Comparison of ENCODE assay signal across 7 mouse cellular contexts in genomic region chr14:8665636-8666411, GRCm38 (mm10). TPM values are rescaled to one million over a fixed set of nuclear protein-coding genes. Genes with fewer than 3 reads are reported as not detected.
DNase-seq lines count a peak whose midpoint lies in the region; ATAC-seq lines count a peak whose summit lies in the region.

Gene 4930452B06Rik (minus strand): TSS chr14:8666240.

- H3K9me3 ChIP-seq in embryonic facial prominence, embryonic 11.5 days (replicated peaks; ENCODE audit: control insufficient read depth, low read length) = no peaks in the 10 kb centered on the region
- H3K9me3 ChIP-seq in limb, embryonic 11.5 days (ENCODE audit: control insufficient read depth, low read length) = no peaks in the 10 kb centered on the region
- no peaks in the 10 kb centered on the region for H3K9me3 ChIP-seq in midbrain, embryonic 15.5 days
- no peaks in the 10 kb centered on the region for H3K9me3 ChIP-seq in stomach, embryonic 14.5 days (ENCODE audit: control insufficient read depth, low read depth, low read length)

- H3K27ac ChIP-seq in embryonic facial prominence, embryonic 11.5 days (replicated peaks; ENCODE audit: low read depth, low read length) = no peak within 1 kb of the TSS
- H3K27ac ChIP-seq in limb, embryonic 11.5 days (replicated peaks; ENCODE audit: low read depth, low read length) = 0 out of 2 replicates have a peak within 1 kb of the TSS, but pooled peaks have one; percentile 47
- H3K27ac ChIP-seq in midbrain, embryonic 15.5 days = peak within 1 kb of the TSS; percentile 69
- H3K27ac ChIP-seq in stomach, embryonic 14.5 days (ENCODE audit: low read length) = no peak within 1 kb of the TSS; the same call in 1 of the 2 replicates

- H3K9ac ChIP-seq in embryonic facial prominence, embryonic 11.5 days (replicated peaks; ENCODE audit: low read length) = peak within 1 kb of the TSS; percentile 85
- H3K9ac ChIP-seq in limb, embryonic 11.5 days (ENCODE audit: low read length) = peak within 1 kb of the TSS; percentile 89
- H3K9ac ChIP-seq in midbrain, embryonic 15.5 days = peak within 1 kb of the TSS; percentile 57
- peak within 1 kb of the TSS; percentile 64 for H3K9ac ChIP-seq in stomach, embryonic 14.5 days (replicated peaks; ENCODE audit: low read depth, low read length)

- H3K4me2 ChIP-seq in embryonic facial prominence, embryonic 11.5 days (ENCODE audit: low read depth, low read length) = peak within 1 kb of the TSS; percentile 67
- H3K4me2 ChIP-seq in limb, embryonic 11.5 days (ENCODE audit: low read depth, severe bottlenecking) = peak within 1 kb of the TSS; percentile 72
- peak within 1 kb of the TSS; percentile 73 for H3K4me2 ChIP-seq in midbrain, embryonic 15.5 days
- H3K4me2 ChIP-seq in stomach, embryonic 14.5 days (replicated peaks; ENCODE audit: low read depth, low read length) = peak within 1 kb of the TSS; percentile 59

- no peaks in the 10 kb centered on the region for H3K4me1 ChIP-seq in embryonic facial prominence, embryonic 11.5 days (ENCODE audit: control insufficient read depth, insufficient read depth, low read length)
- no peaks in the 10 kb centered on the region for H3K4me1 ChIP-seq in limb, embryonic 11.5 days (ENCODE audit: control insufficient read depth, insufficient read depth, low read length)
- peaks cover 6% of the 10 kb centered on the region; the same call in 1 of the 2 replicates for H3K4me1 ChIP-seq in midbrain, embryonic 15.5 days
- H3K4me1 ChIP-seq in stomach, embryonic 14.5 days (ENCODE audit: control insufficient read depth, insufficient read depth, low read length) = no peaks in the 10 kb centered on the region

- H3K27me3 ChIP-seq in embryonic facial prominence, embryonic 11.5 days (ENCODE audit: control insufficient read depth, insufficient read depth, low read length) = no peaks in the 10 kb centered on the region
- no peaks in the 10 kb centered on the region for H3K27me3 ChIP-seq in limb, embryonic 11.5 days (ENCODE audit: control insufficient read depth, insufficient read depth, low read length)
- H3K27me3 ChIP-seq in midbrain, embryonic 15.5 days (replicated peaks) = no peaks in the 10 kb centered on the region
- H3K27me3 ChIP-seq in stomach, embryonic 14.5 days (ENCODE audit: control insufficient read depth, insufficient read depth, low read length) = no peaks in the 10 kb centered on the region

- DNase-seq in adrenal gland, postnatal 36 days = peak; percentile 78 to 85
- peak; percentile 90 for DNase-seq in embryonic facial prominence, embryonic 11.5 days (ENCODE audit: low spot score)
- DNase-seq in heart, adult 9 months (ENCODE audit: low spot score in 2 of 2) = peak; percentile 35 to 45
- peak; percentile 41 to 71 for DNase-seq in kidney, adult 8-10 months
- DNase-seq in limb, embryonic 11.5 days (ENCODE audit: low spot score) = peak; percentile 89

- WGBS in embryonic facial prominence, embryonic 11.5 days = under 1% methylated on average over 45 of the region's 45 CpGs
- under 1% methylated on average over 45 of the region's 45 CpGs for WGBS in limb, embryonic 11.5 days
- WGBS in midbrain, embryonic 15.5 days = 1% methylated on average over 45 of the region's 45 CpGs
- under 1% methylated on average over 45 of the region's 45 CpGs for WGBS in stomach, embryonic 14.5 days

- H3K4me3 ChIP-seq in embryonic facial prominence, embryonic 11.5 days (ENCODE audit: low read depth, low read length) = peak within 1 kb of the TSS; percentile 68
- peak within 1 kb of the TSS; percentile 64 for H3K4me3 ChIP-seq in limb, embryonic 11.5 days (ENCODE audit: low read depth, low read length)
- H3K4me3 ChIP-seq in midbrain, embryonic 15.5 days = peak within 1 kb of the TSS; percentile 60
- peak within 1 kb of the TSS; percentile 47 for H3K4me3 ChIP-seq in stomach, embryonic 14.5 days (ENCODE audit: low read depth, low read length)

- H3K36me3 ChIP-seq in embryonic facial prominence, embryonic 11.5 days (replicated peaks; ENCODE audit: control insufficient read depth, insufficient read depth, low read depth, low read length) = no peaks in the 10 kb centered on the region
- H3K36me3 ChIP-seq in limb, embryonic 11.5 days (ENCODE audit: control insufficient read depth, insufficient read depth, low read length) = no peaks in the 10 kb centered on the region
- H3K36me3 ChIP-seq in midbrain, embryonic 15.5 days (replicated peaks) = no peaks in the 10 kb centered on the region
- no peaks in the 10 kb centered on the region for H3K36me3 ChIP-seq in stomach, embryonic 14.5 days (ENCODE audit: control insufficient read depth, insufficient read depth, low read length)

- ATAC-seq in embryonic facial prominence, embryonic 11.5 days (replicated peaks; ENCODE audit: insufficient number of reproducible peaks, low FRiP score, low TSS enrichment, low read depth) = peak; percentile 97
- ATAC-seq in limb, embryonic 11.5 days (ENCODE audit: insufficient number of reproducible peaks, low FRiP score, low TSS enrichment, low read depth) = peak; percentile 95
- peak; percentile 99 for ATAC-seq in midbrain, embryonic 15.5 days (replicated peaks)
- ATAC-seq in stomach, embryonic 14.5 days (ENCODE audit: insufficient number of reproducible peaks, insufficient read depth, low FRiP score, low read depth) = peak; percentile 99

RNA-seq across cellular contexts. Expression of gene 4930452B06Rik, which starts in this region (rescaled TPM):
- under 1 TPM; 0.63 to 0.92 TPM for total RNA-seq in adrenal gland, postnatal 36 days (2021)
- 13.7 and 14.6 TPM in 2 replicates for polyA plus RNA-seq in embryonic facial prominence, embryonic 11.5 days (2014; fragmentation: Nextera tagmentation; extraction: Ambion mirVana)
- polyA plus RNA-seq in limb, embryonic 11.5 days (2014; fragmentation: Nextera tagmentation; extraction: Ambion mirVana) = 12.3 and 13.4 TPM in 2 replicates
- polyA plus RNA-seq in midbrain, embryonic 15.5 days (2015; fragmentation: Nextera tagmentation; extraction: Ambion mirVana) = 6.9 and 7.0 TPM in 2 replicates
- polyA plus RNA-seq in stomach, embryonic 14.5 days (2014; fragmentation: Nextera tagmentation; extraction: Ambion mirVana) = 14.3 and 18.3 TPM in 2 replicates

Comparison
In these comparisons a context has a peak if more than half of its experiments do, and no peak if none do; other contexts are left out.
1. Peak in DNase-seq in adrenal gland, postnatal 36 days; RNA of the gene not detected or under 1 TPM.
2. DNase-seq: peak in every context shown above with its lines; median percentile 90 in embryonic facial prominence, embryonic 11.5 days; 89 in limb, embryonic 11.5 days; 82 in adrenal gland, postnatal 36 days; 56 in kidney, adult 8-10 months; 40 in heart, adult 9 months.
3. H3K27ac ChIP-seq: peak in limb, embryonic 11.5 days (single experiment) and midbrain, embryonic 15.5 days (single experiment); none in embryonic facial prominence, embryonic 11.5 days (single experiment) and stomach, embryonic 14.5 days (single experiment).
4. Peak in every context shown above with its lines, with median percentiles within 50 percentile points of each other: ATAC-seq, H3K4me2 ChIP-seq, H3K4me3 ChIP-seq and H3K9ac ChIP-seq.